Mouse (Mus musculus): ENCODE results near the gene Dio3.
A peak's percentile ranks its signal among the peaks of the same experiment; 100 is the strongest.

The Dio3 gene

DNA sequence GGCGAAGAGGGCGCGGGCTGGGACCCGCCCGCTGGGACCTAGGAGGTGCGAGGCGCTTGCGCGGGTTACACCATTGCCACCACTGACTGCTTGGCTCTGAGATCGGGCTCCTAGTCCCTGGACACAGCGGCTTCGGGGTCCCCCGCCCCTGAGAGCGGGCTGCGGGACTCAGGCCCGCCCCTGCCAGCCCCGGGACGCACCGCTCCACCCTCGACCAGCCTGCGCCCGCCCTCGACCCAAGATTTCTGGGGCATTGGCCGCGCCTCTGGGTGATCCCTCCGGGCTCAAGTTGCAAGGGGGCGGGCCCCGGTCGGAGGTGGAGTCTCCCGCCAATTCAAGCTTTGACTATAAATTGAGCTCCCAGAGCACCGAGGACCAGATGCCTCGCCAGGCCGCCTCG, at the start of gene Dio3:
TSS of gene Dio3 (plus strand) at position 216 of the 400 bp plus-strand sequence.
- DNase-seq (ENCODE audit: low spot score in 2 of 2): no peak

GRCm38 (mm10) chr12:110230296-110230695, 48.6 kb upstream of the Dio3 start:
- no peak for DNase-seq (ENCODE audit: low spot score in 2 of 2)

GRCm38 (mm10) chr12:110230767-110231166, 48.1 kb upstream of the Dio3 start:
- no peak for DNase-seq (ENCODE audit: low spot score in 2 of 2)

DNA sequence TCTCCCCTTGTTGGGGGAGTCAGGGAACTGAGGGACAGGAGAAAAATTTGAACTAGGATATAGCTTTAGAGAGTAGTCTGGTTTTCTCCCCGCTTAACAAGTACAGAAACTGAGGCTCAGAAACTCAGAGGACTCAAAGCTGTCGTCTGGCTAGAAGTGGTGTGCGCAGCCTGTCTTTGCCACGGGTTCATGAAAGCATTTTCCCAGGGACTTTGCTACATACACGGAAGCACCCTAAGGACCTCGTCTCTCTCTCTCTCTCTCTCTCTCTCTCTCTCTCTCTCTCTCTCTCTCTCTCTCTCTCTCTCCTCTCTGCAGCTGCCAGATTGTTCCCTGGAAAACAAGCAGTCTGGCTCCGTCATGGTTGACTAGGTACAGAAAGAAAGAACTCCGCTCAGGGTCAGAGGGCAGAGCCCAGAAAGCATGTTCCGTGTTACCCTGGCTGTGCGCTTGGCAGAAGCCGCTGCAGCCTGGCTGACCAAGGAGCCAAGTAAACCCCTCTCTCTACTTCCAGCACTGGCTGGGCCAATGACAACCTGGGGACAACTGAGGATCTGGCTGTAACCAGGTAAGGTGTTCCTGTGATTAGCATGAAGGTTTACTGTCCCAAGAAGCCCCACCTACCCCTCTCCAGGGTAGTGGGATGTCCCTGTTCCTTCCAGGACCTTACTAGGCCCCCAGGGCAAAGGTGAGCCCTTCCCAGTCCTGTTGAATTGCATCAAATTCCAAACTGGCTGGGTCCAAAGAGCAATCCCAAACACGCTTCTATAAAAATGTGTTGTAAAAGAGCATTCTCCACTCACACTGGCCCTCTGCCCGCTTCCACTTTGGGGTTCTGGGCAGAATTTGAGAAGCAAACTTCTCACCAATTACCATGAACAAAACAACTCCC, 46.9 kb upstream of the Dio3 start:
- no peak for DNase-seq (ENCODE audit: low spot score in 2 of 2)

DNA sequence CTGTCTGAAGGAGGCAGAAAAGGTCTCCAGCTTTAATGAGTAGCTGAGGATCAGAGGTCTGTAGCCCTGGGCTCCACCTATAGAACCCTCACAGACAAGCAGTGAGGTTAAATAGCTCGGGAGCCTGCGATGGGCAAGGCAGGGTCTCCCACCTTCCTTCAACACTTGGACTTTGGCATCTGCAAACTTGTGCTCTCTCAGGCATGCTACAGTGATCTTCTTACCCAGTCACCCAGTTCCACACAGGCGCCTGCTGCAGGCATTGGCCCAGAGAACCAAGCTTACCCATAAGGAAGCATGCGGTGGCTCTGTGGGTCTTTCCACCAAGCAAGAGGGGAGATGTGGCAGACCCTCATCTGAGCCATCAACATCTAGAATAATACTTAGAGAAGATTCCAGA, 43.0 kb upstream of the Dio3 start:
- DNase-seq (ENCODE audit: low spot score in 2 of 2): no peak

- no peak for DNase-seq (ENCODE audit: low spot score in 2 of 2)
These were observed 41.8 kb upstream of the Dio3 start for GRCm38 (mm10) chr12:110237046-110237445.

- DNase-seq (ENCODE audit: low spot score in 2 of 2): no peak
These were observed 39.5 kb upstream of the Dio3 start for GRCm38 (mm10) chr12:110239358-110239757.

DNA sequence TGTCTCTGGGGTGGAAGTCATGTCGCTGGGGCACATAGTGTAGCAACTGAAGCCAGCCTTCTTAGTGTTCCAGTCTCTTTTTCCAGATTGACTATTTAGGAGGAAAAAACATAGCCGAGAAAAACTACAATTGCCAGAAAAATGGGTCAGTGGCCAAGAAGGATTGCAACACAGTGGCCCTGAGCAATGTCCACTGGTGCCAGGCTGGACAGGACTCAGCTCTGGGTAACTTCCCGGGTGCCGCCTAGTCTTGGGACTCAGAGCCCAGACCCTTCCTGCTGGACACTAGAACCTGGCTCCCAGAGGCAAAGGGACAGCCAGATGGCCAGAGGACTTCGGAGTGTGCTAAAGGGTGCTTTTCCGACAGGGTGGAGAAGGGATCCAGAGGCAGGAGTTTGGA, 34.3 kb upstream of the Dio3 start:
- no peak for DNase-seq (ENCODE audit: low spot score in 2 of 2)

DNA sequence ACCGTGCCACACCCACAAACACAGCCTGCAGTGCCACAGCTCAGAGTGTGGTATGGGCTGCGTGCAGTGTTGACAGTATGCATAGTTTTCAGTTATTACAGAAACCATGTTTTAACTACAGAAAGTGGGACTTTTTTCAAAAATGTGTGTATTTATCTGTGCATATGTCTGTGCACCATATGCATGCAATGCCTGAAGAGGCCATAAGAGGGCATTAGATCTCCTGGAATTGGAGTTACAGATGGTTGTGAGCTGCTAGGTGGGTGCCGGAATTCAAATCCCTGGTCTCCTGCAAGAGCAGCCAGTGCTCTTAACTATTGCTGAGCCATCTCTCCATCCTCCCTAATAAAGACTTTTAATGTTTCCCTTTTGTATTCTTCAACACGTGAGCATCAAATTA, 33.4 kb upstream of the Dio3 start:
- DNase-seq (ENCODE audit: low spot score in 2 of 2): no peak

- DNase-seq (ENCODE audit: low spot score in 2 of 2): peak; percentile 11 to 32
These were observed 26.7 kb upstream of the Dio3 start for GRCm38 (mm10) chr12:110252163-110252575.

DNA sequence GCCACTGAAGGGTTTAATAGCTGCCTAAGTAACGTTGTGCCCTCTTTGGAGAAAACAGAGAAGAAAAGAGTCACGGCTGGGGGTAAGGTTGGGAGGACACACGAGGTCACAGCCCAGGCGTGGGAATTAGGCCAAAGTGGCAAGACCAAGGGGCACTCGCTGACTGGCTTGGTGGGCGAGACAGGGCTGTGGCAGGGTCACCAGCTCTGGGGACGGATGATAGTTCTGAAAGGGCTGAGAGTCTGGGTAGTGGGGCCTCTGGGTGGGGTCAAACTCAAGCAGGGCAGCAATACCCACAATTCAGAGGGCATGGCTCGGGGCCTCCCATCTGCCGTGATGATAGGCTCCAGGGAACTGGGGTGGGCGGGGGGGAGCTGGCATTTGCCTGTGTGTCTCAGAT, 23.1 kb upstream of the Dio3 start:
- no peak for DNase-seq (ENCODE audit: low spot score in 2 of 2)

GRCm38 (mm10) chr12:110256478-110257220, 22.2 kb upstream of the Dio3 start:
- DNase-seq (ENCODE audit: low spot score in 2 of 2): no peak

- DNase-seq (ENCODE audit: low spot score in 2 of 2): no peak
These were observed 10.6 kb upstream of the Dio3 start for GRCm38 (mm10) chr12:110268226-110268625.

DNA sequence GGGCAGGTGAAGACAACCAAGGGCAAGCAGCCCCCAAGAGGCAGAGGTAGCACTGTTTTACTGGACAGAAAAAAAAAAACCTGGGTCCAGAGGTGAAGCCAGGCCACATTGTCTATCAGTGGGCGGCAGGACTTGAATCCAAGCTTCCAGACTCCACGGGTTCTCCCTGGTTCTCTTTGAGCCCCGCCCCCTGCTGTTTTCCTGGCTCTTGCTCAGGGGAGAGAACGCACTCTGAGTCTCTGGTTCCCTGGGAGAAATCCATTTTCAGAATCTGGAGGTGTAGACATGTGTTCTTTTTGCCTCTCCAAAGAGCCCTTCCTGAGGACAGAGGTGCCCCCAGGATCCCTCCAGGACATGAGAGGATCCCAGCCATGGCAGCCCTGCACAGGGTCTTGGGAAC, 9.2 kb upstream of the Dio3 start:
- peak in 1 of 2 experiments; percentile 48 for DNase-seq (ENCODE audit: low spot score in 2 of 2)

- no peak for DNase-seq (ENCODE audit: low spot score in 2 of 2)
These were observed 2.8 kb upstream of the Dio3 start for GRCm38 (mm10) chr12:110276034-110276433.

GRCm38 (mm10) chr12:110277259-110277964, 1.5 kb upstream of the Dio3 start:
- no peak for DNase-seq (ENCODE audit: low spot score in 2 of 2)

GRCm38 (mm10) chr12:110277965-110278307, 932 bp upstream of the Dio3 start:
- no peak for DNase-seq (ENCODE audit: low spot score in 2 of 2)

- no peak for DNase-seq (ENCODE audit: low spot score in 2 of 2)
These were observed 1.5 kb downstream of the Dio3 start for GRCm38 (mm10) chr12:110280373-110280772.

DNA sequence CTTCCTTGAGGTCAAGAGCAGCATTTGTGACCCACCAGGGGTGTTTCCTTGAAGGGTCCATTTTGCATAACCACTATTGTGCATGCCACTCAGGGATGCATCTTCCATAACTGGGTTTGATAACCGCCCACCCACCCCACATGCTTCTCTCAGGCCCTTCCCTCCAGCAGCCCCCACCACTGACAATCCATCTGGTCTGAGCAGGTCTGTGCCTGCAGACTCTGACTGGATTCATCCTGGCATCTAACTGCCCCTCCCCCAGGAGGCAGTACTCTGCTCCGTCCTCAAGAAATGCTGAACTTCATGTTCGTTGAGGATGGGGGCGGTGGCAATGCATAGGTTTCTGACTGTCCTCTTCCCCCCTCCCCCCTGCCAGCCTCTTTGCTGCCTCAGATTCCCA, 4.9 kb downstream of the Dio3 start:
- no peak for DNase-seq (ENCODE audit: low spot score in 2 of 2)

DNA sequence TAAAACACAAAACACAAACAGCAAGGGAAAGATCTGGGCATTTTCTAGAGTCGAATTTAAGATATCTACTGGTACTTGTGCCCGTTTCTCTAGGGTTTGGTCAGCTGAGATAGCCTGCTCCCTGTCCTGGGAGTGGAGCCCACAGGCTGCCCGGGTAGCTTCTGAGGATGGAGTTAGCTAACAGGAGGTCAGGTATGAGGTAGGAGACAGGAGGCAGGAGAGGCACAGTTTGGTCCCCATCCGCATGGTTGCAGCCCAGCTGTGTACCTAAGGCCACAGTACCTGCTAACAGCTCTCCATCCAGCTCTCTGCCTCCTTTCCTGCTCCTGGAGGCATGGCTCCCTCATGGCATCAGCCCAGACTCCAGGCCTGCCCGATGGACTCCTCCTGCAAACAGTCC, 13.9 kb downstream of the Dio3 start:
- DNase-seq (ENCODE audit: low spot score in 2 of 2): no peak

DNA sequence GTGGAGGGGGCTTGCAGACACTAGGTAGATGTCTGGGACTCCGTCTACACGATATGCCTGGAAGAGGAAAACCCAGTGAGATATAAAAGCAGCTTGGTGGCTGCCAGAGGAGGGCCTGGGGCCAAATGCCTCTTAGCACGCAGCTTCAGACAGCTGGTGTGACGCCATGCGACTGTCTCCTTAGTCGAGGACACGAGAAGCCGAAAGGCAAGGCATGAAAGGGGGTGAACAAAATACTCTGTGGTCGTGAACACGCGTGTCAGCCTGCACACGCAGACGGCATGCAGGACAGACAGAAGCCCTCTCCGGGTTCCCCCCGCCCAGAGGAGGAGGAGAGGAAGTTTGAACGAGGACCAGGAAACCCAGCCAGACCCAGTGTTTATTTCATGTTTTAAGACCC, 16.0 kb downstream of the Dio3 start:
- DNase-seq (ENCODE audit: low spot score in 2 of 2): no peak

GRCm38 (mm10) chr12:110298653-110299052, 19.8 kb downstream of the Dio3 start:
- no peak for DNase-seq (ENCODE audit: low spot score in 2 of 2)
